Mouse (Mus musculus) spleen, postnatal 36 days (tissue): ENCODE results near the gene Mrpl57.

Source experiments
- DNase-seq, 2 experiments: peaks; one replicate each; pipeline ENCODE4 v3.0.0; 2022; ENCODE audit warnings: low spot score in 2 of 2, mixed read lengths in 1 of 2

Gene Mrpl57

GRCm38 (mm10) chr14:57859520-57859919 lies 33.5 kb downstream of the Mrpl57 start:
- DNase-seq, result no peak

GRCm38 (mm10) chr14:57861987-57862412 lies 36.0 kb downstream of the Mrpl57 start:
- no peak for DNase-seq

- no peak for DNase-seq
Measured at GRCm38 (mm10) chr14:57863129-57863528, 37.1 kb downstream of the Mrpl57 start.

- no peak for DNase-seq
Measured at GRCm38 (mm10) chr14:57865256-57865655, 39.2 kb downstream of the Mrpl57 start.

DNA sequence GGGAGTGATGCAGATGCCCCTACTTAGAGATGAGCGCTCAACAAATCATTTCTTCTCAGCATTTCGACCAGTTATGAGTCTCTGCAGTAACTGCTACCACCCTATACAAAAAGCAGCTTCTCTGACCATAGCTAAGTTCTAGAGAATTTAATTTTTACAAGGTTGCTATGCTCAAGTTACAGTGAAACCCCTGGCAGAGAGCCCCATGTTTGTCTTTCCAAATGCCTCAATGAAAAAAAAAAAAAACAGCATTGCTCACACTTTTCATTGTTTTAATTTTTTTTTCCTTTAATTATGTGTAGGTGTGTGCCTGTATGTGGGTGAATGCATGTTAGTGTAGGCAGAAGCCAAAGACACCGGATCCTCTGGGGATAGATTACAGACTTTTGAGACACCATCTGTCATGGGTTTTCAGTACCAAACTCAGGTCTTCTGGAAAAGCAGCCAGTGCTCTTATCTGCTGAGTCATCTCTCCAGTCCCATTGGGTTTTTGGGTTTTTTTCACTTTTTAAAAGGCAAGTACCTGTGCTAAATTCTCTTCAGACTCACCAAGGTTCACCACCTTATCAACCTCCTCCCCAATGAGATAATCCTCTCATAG lies 40.7 kb downstream of the Mrpl57 start:
- DNase-seq, result no peak

DNA sequence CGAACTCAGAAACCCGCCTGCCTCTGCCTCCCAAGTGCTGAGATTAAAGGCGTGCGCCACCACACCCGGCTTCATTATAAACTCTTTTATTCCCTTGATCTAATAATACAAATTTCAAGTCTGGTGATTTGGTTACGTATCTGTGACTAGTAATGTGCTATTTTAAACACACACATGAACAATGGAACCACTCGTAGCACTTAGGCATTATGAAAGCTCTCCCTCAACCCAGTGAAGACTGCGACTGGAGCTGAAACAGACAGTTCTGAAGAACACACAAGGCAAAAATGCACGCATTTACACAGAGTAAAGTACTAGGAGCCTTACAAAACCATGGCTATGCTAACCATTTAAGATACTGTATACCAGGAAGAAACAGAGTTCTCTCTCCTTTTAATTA lies 51.9 kb downstream of the Mrpl57 start:
- no peak for DNase-seq
